Mouse (Mus musculus): ENCODE measurements around the gene Slc29a1.

Slc29a1 gene

DNA sequence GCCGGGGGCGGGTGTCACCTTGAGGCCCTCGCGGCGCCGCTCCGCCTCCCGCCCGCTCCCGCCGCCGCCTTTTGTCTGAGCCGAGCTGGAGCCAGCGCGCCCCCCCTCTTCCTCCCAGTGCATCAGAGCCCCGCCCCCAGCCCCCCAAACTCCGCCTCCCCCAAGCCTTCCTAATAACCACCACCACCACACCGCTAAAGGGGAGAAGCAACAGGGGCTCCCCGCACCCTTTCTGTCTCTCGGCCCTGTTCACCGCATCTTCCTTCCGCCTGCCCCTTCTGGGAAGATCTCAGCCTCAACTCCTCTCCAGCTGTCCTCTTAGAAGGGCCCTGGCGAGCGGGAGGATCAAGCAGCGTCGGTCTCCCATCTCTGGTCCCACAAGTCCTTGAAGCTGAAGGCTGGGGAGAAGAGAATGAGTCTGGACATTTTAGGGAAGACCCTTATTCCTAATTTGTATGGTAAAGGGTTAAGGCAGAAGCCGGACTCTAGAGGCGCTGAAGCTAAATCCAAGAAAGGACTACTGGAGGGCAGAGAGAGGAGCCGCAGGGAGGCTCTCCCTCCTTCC lies 49.7 kb downstream of the Slc29a1 start, which contains the start of gene Tmem151b:
Tmem151b (minus strand) TSS at position 61 of the 565 bp plus-strand sequence.
- peak; percentile 50 to 73 for DNase-seq

DNA sequence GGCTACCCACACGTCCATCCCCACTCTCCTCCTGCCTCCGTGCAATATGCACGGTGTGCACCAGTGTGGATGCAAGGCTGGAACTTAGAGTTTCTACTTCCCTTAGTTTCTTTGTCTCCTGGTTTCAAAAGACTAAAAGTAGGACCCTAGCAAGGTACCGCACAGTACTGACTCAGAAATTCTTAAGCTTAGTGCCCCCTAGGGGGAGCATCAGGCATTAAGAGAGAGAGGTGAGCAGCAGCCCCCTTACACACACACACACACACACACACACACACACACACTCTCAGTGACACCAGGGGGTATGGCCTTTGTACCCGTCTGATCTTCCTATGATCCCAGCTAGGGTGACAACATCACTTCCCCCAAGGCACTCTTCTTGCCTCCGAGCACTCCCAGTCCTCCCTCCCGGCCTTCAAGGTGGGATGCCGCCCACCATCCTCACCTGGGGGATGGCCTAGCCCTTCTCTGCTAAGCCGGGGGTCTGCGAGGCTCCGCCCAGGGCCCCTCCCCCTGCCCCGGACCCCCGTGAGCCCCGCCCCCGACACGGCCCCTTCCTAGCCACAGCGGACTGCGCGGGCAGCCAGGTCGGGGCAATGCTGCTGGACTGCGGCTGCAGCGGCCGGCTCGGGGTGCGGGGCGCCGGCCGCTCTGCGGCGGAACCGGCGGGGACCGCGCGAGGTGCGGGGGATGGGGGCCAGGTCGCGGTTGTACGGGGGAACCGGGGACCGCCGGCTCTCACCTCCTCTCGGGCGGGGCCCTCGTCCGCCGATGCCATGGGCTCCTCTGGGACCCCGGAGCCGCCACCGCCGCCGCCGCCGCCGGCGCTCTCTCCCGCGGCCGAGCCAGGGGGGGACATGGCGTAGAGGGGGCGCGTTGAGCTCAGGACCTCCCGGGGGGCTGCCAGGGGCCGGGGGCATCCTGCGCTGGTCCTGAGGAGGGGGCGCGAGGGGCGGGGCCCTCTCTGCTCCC lies 50.6 kb downstream of the Slc29a1 start:
- peak; percentile 46 to 55 for DNase-seq

DNA sequence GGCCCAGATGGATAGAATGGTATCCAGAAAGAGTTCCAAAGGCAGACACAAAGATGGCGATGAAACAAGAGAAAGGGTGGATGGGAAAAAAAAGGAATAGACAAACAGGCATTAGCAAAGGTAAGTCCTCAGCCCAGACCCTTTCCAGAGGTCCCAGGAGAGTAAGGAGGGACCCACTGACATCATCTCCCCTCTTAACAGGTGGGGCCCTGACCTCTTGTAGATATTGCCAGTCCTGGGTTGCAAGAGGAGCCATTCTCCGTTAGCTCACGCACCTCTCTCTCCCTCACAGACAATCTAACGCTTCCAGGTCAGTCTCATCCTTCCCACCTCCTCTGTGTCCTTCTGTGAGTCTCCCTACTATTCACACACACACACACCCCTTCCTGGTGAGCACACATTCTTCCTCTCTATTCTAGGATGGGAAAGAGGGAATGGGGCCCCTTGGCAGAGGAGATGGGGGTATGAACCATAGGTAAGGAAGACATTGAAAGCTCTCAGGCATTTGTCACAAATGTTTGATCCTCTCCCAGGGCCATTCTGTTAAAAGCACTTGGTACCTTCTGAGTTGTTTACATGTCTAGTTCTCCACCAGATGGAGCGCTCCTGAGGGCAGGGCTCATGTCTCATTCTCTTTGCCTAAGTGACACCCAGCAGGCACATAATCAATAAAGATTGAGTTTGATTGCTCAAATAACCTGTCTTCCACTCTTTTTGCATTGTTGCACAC lies 51.8 kb downstream of the Slc29a1 start:
- DNase-seq = no peak

DNA sequence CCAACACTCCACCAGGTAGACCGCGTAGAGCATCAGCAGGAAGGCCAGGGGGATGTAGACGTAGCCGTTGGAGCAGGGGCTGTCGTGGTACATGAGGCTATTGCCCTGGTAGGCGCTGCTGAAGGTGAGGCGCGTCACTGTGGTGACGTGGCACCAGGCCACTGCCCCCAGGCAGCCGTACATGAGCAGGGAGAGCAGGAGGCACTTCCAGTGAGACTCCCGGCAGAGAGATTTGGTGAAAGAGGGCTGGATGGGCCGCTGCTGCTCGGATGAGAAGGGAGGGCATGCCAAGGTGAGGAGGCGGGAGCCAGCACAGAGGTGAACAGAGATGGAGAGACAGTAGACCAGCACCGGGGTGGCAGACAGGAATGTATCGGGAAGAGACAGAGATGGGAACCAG lies 52.5 kb downstream of the Slc29a1 start:
- no peak for DNase-seq

GRCm38 (mm10) chr17:45545278-45545961 lies 54.0 kb downstream of the Slc29a1 start:
- DNase-seq = no peak

DNA sequence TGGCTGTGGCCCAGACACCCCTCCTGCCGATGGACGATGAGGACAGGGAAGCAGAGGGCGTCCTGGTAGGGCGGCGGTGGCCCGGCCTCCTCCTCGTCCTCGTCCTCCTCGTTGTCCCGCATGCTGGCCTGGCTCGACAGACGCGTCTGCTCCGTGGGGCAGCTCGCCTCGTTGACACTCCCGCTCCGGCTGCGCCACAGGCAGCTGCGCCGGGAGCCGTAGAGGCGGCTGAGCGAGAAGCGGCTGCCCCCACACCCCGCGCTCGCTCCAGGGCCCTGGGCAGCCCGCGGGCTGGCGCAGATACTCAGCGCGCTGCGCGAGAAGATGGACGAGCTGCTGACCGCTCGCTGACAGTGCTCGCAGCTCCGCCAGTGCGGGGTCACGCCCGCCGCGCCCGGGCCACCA lies 54.5 kb downstream of the Slc29a1 start:
- DNase-seq = no peak

- DNase-seq = no peak
Observed at GRCm38 (mm10) chr17:45544001-45544872, 55.2 kb downstream of the Slc29a1 start.

GRCm38 (mm10) chr17:45543115-45543514 lies 56.3 kb downstream of the Slc29a1 start:
- DNase-seq = no peak

- no peak for DNase-seq
Observed at GRCm38 (mm10) chr17:45542705-45543104, 56.7 kb downstream of the Slc29a1 start.

DNA sequence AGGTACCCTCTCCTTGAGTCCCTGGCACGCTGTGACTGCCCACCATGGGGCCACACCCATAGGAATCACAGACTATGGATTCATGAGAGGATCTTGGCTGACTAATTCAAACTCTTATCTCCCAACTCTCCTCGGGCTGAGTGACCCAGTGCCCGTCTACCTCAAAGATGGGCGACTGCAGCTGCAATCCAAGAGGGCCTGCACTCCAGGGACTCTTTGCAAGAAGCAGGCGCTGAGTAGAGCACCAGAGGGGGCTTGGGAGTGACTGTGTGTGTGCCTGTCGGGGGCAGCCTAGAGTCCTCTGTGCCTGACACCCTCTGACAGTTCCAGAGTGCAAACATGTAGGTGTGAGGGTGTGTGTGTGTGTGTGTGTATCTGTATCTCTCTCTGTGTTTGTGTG lies 57.3 kb downstream of the Slc29a1 start:
- DNase-seq = no peak

DNA sequence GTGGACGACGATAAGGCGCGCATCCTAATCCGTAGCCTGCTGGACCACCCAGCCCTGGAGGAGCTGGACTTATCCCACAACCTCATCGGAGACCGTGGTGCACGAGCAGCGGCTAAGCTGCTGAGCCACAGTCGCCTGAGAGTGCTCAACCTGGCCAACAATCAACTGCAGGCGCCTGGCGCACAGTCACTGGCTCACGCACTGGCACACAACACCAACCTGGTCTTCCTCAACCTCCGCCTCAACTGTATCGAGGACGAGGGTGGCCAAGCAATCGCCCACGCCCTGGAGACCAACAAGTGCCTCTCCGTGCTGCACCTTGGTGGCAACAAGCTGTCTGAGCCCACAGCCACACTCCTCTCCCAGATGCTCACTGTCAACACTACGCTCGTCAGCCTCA lies 59.7 kb downstream of the Slc29a1 start:
- DNase-seq = no peak

DNA sequence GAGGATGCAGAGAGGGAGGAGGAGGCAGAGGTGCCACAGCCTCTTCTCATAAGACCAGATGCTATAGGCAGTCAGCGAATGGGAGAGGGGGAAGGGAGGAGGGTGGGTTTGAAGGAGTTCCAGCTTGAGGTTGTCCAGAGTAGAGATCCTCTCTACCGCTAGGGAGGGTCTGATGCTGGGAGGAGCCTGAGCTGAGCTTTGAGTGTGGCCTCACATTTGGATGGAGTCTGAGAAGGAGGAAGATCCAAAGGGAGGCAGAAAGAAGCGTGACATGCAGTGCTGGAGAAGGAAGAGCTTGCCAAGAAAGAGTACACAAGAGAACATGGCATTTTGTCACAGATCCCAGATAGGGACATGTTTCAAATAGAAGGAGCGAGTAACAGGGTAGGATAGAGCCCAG lies 61.0 kb downstream of the Slc29a1 start:
- DNase-seq = no peak

GRCm38 (mm10) chr17:45536264-45536663 lies 63.1 kb downstream of the Slc29a1 start:
- no peak for DNase-seq

Measured in thymus, postnatal 36 days (tissue).